Mouse (Mus musculus) heart, embryonic 12.5 days (tissue): ENCODE results near the gene Pkn3. TPM values are rescaled to one million over a fixed set of nuclear protein-coding genes. Genes with fewer than 3 reads are reported as not detected.
"Not testable (repeated sequence)": the region's sequence is repeated elsewhere in the genome, so short reads cannot be mapped to it uniquely, and the experiment has no call there.

Experiments
- ATAC-seq: fragments of 200-750 bp; cut with Nextera tagmentation; 2 replicates; pipeline ENCODE4 v1.8.0; 2017; ENCODE audit warnings: moderate TSS enrichment, moderate library complexity; ENCODE audit not compliant: insufficient number of reproducible peaks, low FRiP score
- H3K27ac ChIP-seq: fragments of 300-500 bp; sonication (generic); 2 replicates; pipeline ENCODE4 v1.5.1; 2016; ENCODE audit warnings: mild to moderate bottlenecking, moderate library complexity; ENCODE audit not compliant: poor library complexity, severe bottlenecking
- H3K27me3 ChIP-seq: fragments of 300-500 bp; sonication (generic); replicated peaks from 2 replicates; pipeline ENCODE4 v1.6.1; 2016; ENCODE audit warnings: mild to moderate bottlenecking, moderate library complexity
- H3K36me3 ChIP-seq: fragments of 300-500 bp; sonication (generic); 2 replicates; pipeline ENCODE4 v1.6.1; 2016; ENCODE audit warnings: mild to moderate bottlenecking, moderate library complexity
- H3K4me1 ChIP-seq: fragments of 300-500 bp; sonication (generic); replicated peaks from 2 replicates; pipeline ENCODE4 v1.6.1; 2016; ENCODE audit warnings: mild to moderate bottlenecking
- H3K4me2 ChIP-seq: fragments of 300-500 bp; sonication (generic); 2 replicates; pipeline ENCODE4 v1.6.1; 2016; ENCODE audit warnings: mild to moderate bottlenecking, moderate library complexity
- H3K4me3 ChIP-seq: fragments of 300-500 bp; sonication (generic); 2 replicates; pipeline ENCODE4 v1.5.1; 2016; ENCODE audit warnings: mild to moderate bottlenecking
- H3K9ac ChIP-seq: fragments of 300-500 bp; sonication (generic); 2 replicates; pipeline ENCODE4 v1.6.1; 2016; ENCODE audit warnings: mild to moderate bottlenecking, moderate library complexity
- H3K9me3 ChIP-seq: fragments of 300-500 bp; sonication (generic); replicated peaks from 2 replicates; pipeline ENCODE4 v1.6.1; 2016; ENCODE audit warnings: mild to moderate bottlenecking, moderate library complexity
- WGBS: fragments of 180-500 bp; shearing (Covaris S2); methylation state at CpG from one replicate; pipeline ENCODE4 v1.1.7; 2016; 5-methylcytosine and 5-hydroxymethylcytosine counted together
- polyA plus RNA-seq: library from polyadenylated mRNA; unstranded; fragments of >200 nt; fragmentation: Nextera tagmentation; extraction: Ambion mirVana; gene quantifications from 2 replicates; pipeline ENCODE4 v1.2.1, GENCODE M21; 2016

The Pkn3 gene
- polyA plus RNA-seq, 1 experiment from 2014 or later = 19.6 TPM

DNA sequence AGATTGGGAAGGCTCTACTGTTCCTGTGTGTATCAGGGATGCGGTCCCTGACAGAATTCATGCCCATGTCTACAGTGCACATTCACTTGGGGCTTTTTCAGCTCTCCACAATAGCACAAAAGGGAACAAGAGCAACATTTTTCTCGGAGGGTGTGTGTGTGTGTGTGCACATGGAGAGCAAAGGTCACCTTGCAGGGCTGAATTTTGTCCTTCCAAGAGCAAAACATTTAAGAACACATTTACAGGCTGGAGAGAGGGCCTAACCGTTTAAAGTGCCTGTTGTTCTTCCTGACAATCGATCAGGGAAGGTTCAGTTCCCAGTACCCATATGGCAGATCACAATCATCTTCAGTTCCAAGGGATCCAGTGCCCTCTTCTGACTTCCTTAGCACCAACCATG lies 52.7 kb downstream of the Pkn3 start:
- H3K9me3 ChIP-seq = no peaks in the 10 kb centered on the region
- no peak overlapping the region for H3K4me3 ChIP-seq
- WGBS = 78% methylated on average over 4 of the region's 4 CpGs
- 0 out of 2 replicates have a peak, but pooled peaks cover 2% of the 10 kb centered on the region for H3K27me3 ChIP-seq
- no peak overlapping the region for H3K4me2 ChIP-seq
- no peak overlapping the region for H3K27ac ChIP-seq
- H3K4me1 ChIP-seq = peaks cover 19% of the 10 kb centered on the region
- no peak overlapping the region for H3K9ac ChIP-seq
- no peaks in the 10 kb centered on the region for H3K36me3 ChIP-seq
- ATAC-seq = no peak

DNA sequence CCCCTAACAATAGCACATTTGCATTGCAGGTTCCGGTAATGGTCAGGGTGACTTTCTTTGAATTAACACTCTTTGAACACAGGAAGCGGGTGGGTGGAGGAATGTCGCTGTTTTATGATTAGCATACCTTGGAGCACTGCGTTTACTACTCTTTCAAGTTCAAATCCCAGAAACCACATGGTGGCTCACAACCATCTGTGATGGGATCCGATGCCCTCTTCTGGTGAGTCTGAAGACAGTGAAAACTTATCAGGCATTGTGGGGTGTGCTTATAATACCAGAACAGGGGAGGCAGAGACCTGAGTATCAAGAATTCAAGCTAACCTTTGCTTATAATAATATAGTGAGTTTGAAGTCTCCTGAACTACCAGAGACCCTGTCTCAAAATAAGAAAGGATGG lies 53.8 kb downstream of the Pkn3 start:
- H3K4me2 ChIP-seq, ATAC-seq, H3K9ac ChIP-seq, H3K27me3 ChIP-seq, H3K4me3 ChIP-seq, H3K9me3 ChIP-seq, H3K27ac ChIP-seq: not testable (repeated sequence)
- WGBS = 59% methylated on average over 5 of the region's 5 CpGs
- peaks cover 22% of the 10 kb centered on the region for H3K4me1 ChIP-seq
- peaks cover 11% of the 10 kb centered on the region for H3K36me3 ChIP-seq

DNA sequence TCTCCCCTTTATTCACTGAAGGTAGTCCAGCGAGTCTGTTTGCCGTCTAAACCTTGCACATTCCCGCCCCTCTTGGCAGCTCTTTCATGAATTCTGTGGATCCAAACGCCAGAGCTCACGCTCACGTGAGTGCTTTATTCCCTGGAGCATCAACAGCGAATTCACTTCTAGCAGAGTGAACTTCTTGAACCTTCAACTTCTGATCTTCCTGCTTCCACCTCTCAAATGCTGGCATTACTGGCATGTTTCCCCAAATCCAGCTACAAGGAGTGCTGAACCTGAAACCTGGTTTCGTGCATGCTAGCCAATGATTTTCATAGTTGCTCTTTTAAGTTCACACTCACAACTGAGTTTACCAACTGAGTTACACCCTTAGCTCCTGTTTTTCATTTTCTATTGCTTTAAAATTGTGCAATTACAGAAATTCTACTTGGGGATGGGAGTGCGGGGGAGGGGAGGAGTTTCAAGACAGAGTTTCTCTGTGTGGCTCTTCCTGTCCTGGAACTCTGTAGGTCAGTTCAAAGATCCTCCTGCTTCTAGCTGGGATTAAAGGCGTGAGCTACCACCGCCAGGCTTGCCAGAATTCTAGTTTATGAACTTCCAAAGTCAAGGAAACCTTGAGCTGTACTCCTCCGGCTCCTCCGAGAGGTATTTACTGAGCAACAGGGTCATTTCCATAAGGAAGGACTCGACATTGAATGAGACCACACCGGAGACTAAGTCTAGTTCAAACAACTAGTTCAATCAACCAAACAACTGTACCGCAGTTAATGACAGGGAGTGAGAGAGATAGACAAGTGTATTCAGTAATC lies 55.5 kb downstream of the Pkn3 start:
- Histone ChIP-seq H3K4me3 (peak overlapping the region; percentile 92), H3K27me3 (0 out of 2 replicates have a peak, but pooled peaks cover 2% of the 10 kb centered on the region), H3K4me1 (peaks cover 22% of the 10 kb centered on the region), H3K36me3 (peaks cover 28% of the 10 kb centered on the region), H3K9me3 (no peaks in the 10 kb centered on the region), H3K4me2 (peak overlapping the region; percentile 96), H3K27ac (peak overlapping the region; percentile 83), H3K9ac (peak overlapping the region; percentile 91)
- ATAC-seq = no peak; the same call in 1 of the 2 replicates
- WGBS = 21% methylated on average over 16 of the region's 16 CpGs

DNA sequence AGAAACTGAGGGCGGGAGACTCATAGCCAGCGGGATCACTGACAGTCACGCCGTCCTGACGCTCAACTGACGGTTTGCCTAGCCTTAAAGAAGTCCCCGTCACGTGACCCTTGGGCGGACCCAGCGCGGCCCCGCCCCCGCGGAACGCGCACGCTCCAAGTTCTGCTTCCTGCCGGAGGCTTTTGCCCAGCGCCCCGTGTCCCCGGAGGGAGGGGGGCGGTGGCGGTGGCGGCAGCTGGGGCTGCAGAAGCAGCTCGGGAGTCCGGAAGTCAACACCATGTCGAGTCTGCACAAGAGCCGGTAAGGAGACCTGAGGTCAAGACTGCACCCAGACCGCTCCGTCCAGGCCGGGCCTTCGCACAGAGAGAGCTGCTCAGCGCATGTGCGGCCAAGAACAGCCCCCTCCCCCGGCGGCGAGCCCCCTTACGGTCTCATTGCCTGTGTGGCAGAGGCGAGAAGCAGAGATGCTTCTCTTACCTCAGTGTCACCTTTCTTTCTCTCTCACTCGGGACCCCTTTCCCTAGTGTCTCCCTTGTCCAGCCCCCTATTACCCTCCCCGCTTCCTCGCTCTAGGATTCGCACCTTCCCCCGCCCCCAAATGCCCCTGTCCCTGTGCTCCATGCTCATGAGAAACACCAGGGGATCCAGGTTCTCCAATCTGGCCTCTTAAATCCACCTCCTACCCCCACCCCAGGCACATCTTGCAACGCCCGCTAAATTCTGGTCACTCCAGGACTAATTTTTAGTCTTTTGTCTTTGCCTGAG lies 56.3 kb downstream of the Pkn3 start, which contains the start of gene Tbc1d13:
Gene Tbc1d13, plus strand, starts transcription at position 134 of the 765 bp plus-strand sequence.
- no peaks in the 10 kb centered on the region for H3K9me3 ChIP-seq
- H3K27ac ChIP-seq = peak within 1 kb of the TSS; percentile 83
- peak within 1 kb of the TSS; percentile 96 for H3K4me2 ChIP-seq
- H3K27me3 ChIP-seq = 0 out of 2 replicates have a peak, but pooled peaks cover 2% of the 10 kb centered on the region
- WGBS = under 1% methylated on average over 46 of the region's 46 CpGs
- peaks cover 22% of the 10 kb centered on the region for H3K4me1 ChIP-seq
- H3K36me3 ChIP-seq = peaks cover 32% of the 10 kb centered on the region
- H3K4me3 ChIP-seq = peak within 1 kb of the TSS; percentile 92
- peak within 1 kb of the TSS; percentile 91 for H3K9ac ChIP-seq
- peak; percentile 95 for ATAC-seq

DNA sequence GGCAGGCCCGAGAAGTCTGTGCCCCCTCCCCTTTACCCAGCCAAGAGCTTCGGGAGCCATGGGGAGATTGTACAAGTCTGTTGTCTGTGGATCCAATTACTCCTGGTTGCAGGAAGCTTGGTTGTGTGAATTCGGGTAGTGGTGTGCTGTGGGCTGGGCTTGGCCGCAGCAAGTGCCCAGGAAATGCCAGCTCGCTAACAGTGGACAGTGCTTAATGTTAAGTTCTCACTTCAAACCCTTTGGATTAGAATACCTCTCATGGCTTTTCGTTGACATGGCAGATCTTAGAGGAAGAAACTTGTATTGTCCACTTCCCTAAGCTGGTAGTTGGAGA lies 56.9 kb downstream of the Pkn3 start:
- 0 out of 2 replicates have a peak, but pooled peaks cover 2% of the 10 kb centered on the region for H3K27me3 ChIP-seq
- peaks cover 22% of the 10 kb centered on the region for H3K4me1 ChIP-seq
- ATAC-seq = no peak
- H3K27ac ChIP-seq = peak overlapping the region; percentile 82
- H3K9ac ChIP-seq = peak overlapping the region; percentile 91
- H3K36me3 ChIP-seq = peaks cover 35% of the 10 kb centered on the region
- H3K4me3 ChIP-seq = peak overlapping the region; percentile 92
- H3K9me3 ChIP-seq = no peaks in the 10 kb centered on the region
- WGBS = 29% methylated on average over 6 of the region's 6 CpGs
- peak overlapping the region; percentile 96 for H3K4me2 ChIP-seq

DNA sequence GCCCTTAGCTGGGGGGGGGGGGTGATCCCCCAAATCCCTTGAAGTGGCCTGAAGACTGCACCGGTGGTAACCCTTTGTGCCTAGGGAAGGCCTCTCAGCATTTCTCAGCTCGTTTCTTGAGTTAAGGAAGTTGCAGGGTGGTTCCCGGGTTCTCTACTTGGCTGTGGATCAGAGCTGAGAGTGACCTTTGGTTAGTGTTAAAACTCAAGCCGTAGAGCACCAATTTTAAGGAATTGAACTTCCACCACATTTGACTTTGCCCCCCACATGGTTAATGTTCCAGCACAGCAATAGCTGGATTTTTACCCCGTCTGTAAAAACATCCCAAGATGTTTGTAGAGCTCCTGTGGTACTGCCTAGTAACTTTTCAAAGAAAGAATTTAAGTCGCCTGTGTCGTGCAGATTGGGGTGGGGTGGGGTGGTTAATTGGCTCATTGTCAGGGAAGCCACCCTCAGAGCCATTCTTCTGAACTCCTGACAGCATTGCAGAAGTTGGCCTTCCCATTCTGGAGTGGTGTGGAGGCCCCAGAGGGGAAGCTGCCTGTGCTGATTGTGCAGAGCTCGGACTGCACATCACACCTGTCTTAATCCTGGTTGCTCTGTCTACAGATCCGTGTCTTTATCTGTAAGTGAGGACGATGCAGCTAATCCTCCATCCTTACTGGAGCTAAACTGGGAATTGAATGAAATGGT lies 57.6 kb downstream of the Pkn3 start:
- H3K27me3 ChIP-seq = no peaks in the 10 kb centered on the region
- H3K36me3 ChIP-seq = peaks cover 38% of the 10 kb centered on the region
- H3K4me1 ChIP-seq = peaks cover 22% of the 10 kb centered on the region
- peak overlapping the region; percentile 96 for H3K4me2 ChIP-seq
- no peaks in the 10 kb centered on the region for H3K9me3 ChIP-seq
- peak overlapping the region; percentile 92 for H3K4me3 ChIP-seq
- WGBS = 65% methylated on average over 10 of the region's 10 CpGs
- no peak for ATAC-seq
- H3K27ac ChIP-seq = 0 out of 2 replicates have a peak overlapping the region, but pooled peaks have one; percentile 82
- H3K9ac ChIP-seq = peak overlapping the region; percentile 91

DNA sequence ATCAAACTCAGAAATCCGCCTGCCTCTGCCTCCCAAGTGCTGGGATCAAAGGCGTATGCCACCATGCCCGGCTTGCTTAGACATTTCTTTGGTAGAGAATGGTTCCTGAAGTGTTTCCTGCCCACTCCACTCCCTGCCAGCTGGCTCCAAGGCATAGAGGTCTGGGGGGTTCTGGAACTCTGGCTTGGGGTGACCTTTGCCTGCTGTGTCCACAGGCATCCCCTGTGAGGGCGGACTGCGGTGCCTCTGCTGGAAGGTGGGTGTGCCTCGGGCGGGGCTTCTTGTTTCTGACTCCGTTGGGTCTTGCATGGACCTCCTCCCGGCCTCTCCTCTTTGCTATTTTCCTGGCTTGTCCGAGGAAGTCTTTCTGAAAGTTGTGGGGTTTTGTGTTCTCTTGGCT lies 59.0 kb downstream of the Pkn3 start:
- WGBS = 81% methylated on average over 10 of the region's 10 CpGs
- H3K9ac ChIP-seq = no peak overlapping the region
- H3K27me3 ChIP-seq = no peaks in the 10 kb centered on the region
- no peak for ATAC-seq
- no peak overlapping the region for H3K4me3 ChIP-seq
- no peak overlapping the region for H3K27ac ChIP-seq
- H3K36me3 ChIP-seq = peaks cover 52% of the 10 kb centered on the region
- H3K4me1 ChIP-seq = peaks cover 22% of the 10 kb centered on the region
- no peak overlapping the region for H3K4me2 ChIP-seq
- no peaks in the 10 kb centered on the region for H3K9me3 ChIP-seq

DNA sequence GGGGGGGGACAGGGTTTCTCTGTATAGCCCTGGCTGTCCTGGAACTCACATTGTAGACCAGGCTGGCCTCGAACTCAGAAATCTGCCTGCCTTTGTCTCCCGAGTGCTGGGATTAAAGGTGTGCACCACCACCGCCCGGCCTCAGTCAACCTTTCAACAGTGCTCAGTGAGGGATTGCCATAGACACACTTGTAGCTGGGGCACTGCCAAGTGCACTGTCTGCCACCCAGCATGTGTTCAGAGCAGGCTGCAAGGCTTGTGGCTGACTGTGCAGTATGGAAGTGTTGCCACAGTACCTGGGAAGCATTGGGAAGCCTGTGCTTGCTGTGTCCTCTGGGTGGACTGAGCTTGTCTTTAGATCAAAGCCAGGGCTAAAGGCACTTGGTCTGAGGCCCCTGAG lies 62.5 kb downstream of the Pkn3 start:
- not testable (repeated sequence) for H3K4me1 ChIP-seq, H3K27me3 ChIP-seq, H3K9ac ChIP-seq, H3K4me2 ChIP-seq, H3K27ac ChIP-seq, ATAC-seq, H3K4me3 ChIP-seq, H3K9me3 ChIP-seq
- 89% methylated on average over 4 of the region's 4 CpGs for WGBS
- peaks cover 85% of the 10 kb centered on the region for H3K36me3 ChIP-seq

Other genes with a start within 250 kb of the Pkn3 start
- gene Cercam, start 208.5 kb upstream of the Pkn3 start, polyA plus RNA-seq = 24.7 and 26.9 TPM in 2 replicates
- gene Odf2, start 188.5 kb upstream of the Pkn3 start, polyA plus RNA-seq = 64.1 and 72.2 TPM in 2 replicates
- 42.8 and 43.3 TPM in 2 replicates for gene Gle1, start 142.3 kb upstream of the Pkn3 start, polyA plus RNA-seq
- gene Sptan1, start 112.1 kb upstream of the Pkn3 start, polyA plus RNA-seq = 124 and 141 TPM in 2 replicates
- gene Wdr34, start 28.8 kb upstream of the Pkn3 start, polyA plus RNA-seq = 15.8 and 15.9 TPM in 2 replicates
- gene Set, start 20.3 kb upstream of the Pkn3 start, polyA plus RNA-seq = 297 and 306 TPM in 2 replicates
- gene Zdhhc12, start 16.0 kb downstream of the Pkn3 start, polyA plus RNA-seq = 49.8 and 50.4 TPM in 2 replicates
- 5.7 and 6.1 TPM in 2 replicates for gene Zer1, start 46.9 kb downstream of the Pkn3 start, polyA plus RNA-seq
- gene Tbc1d13, start 56.1 kb downstream of the Pkn3 start, polyA plus RNA-seq = 5.4 and 5.8 TPM in 2 replicates
- 37.0 and 39.7 TPM in 2 replicates for gene Endog, start 93.8 kb downstream of the Pkn3 start, polyA plus RNA-seq
- 34.8 and 35.5 TPM in 2 replicates for gene Spout1, start 100.8 kb downstream of the Pkn3 start, polyA plus RNA-seq
- 14.0 and 14.9 TPM in 2 replicates for gene Kyat1, start 128.2 kb downstream of the Pkn3 start, polyA plus RNA-seq
- gene Lrrc8a, start 160.0 kb downstream of the Pkn3 start, polyA plus RNA-seq = 35.4 and 37.7 TPM in 2 replicates
- gene Gm28035, start 162.9 kb downstream of the Pkn3 start, polyA plus RNA-seq = 0.33 and 0.40 TPM in 2 replicates
- 5.7 and 6.5 TPM in 2 replicates for gene Phyhd1, start 188.5 kb downstream of the Pkn3 start, polyA plus RNA-seq
- not detected in 2 replicates for gene Gm28038, start 203.4 kb downstream of the Pkn3 start, polyA plus RNA-seq
- 26.6 and 27.1 TPM in 2 replicates for gene Dolk, start 208.7 kb downstream of the Pkn3 start, polyA plus RNA-seq
- 34.4 and 34.9 TPM in 2 replicates for gene Nup188, start 208.7 kb downstream of the Pkn3 start, polyA plus RNA-seq